Mouse (Mus musculus) left cerebral cortex, adult 2 months (tissue): ENCODE results near the gene Adk. TPM values are rescaled to one million over a fixed set of nuclear protein-coding genes. Genes with fewer than 3 reads are reported as not detected.

ENCODE experiments used
- DNase-seq, 2 experiments: peaks; one replicate each; pipeline ENCODE4 v3.0.0; 2021 to 2022; ENCODE audit warnings: low spot score in 2 of 2, mixed read lengths in 1 of 2; ENCODE audit errors: extremely low spot score in 1 of 2
- H3K27ac ChIP-seq: fragments of 200-600 bp; 2 replicates; pipeline ENCODE4 v1.8.1; 2022
- H3K4me3 ChIP-seq: fragments of 200-600 bp; 2 replicates; pipeline ENCODE4 v1.8.1; 2022
- CTCF ChIP-seq: fragments of 200-600 bp; IDR thresholded peaks from 2 replicates; pipeline ENCODE4 v1.8.1; 2022; ENCODE audit warnings: antibody characterized with exemption, mild to moderate bottlenecking, moderate library complexity
- intact Hi-C: fragments of 180-260 bp; cut with DNase I; formaldehyde crosslinking; loops from one replicate; pipeline ENCODE4 v1.15.1; 2025
- total RNA-seq, 2 experiments: library from RNA; stranded (reverse); gene quantifications; 2 replicates each; pipeline ENCODE4 v1.2.3; 2021

Adk gene
- total RNA-seq, 2 experiments from 2014 or later, result 59.5 to 69.6 TPM

- TF ChIP-seq CTCF, result peak; percentile 20
- DNase-seq, result no peak
- Histone ChIP-seq H3K27ac (no peak overlapping the region), H3K4me3 (no peak overlapping the region)
- intact Hi-C loops, result no loop called here
Observed at GRCm38 (mm10) chr14:21069594-21069993, 17.2 kb downstream of the Adk start.

- no peak for TF ChIP-seq CTCF
- H3K4me3 ChIP-seq, result no peak overlapping the region
- no peak overlapping the region for H3K27ac ChIP-seq
- intact Hi-C loops, result no loop called here
- no peak for DNase-seq
Observed at GRCm38 (mm10) chr14:21073981-21074380, 21.6 kb downstream of the Adk start.

- intact Hi-C loops, result no loop called here
- no peak overlapping the region; the same call in 1 of the 2 replicates for H3K27ac ChIP-seq
- no peak overlapping the region for H3K4me3 ChIP-seq
- no peak for TF ChIP-seq CTCF
- no peak for DNase-seq
Observed at GRCm38 (mm10) chr14:21074398-21075320, 22.3 kb downstream of the Adk start.

- intact Hi-C loops, result loop anchor here (2.0 kb wide), 1 partner anchor 23 kb away; the partner anchor contains the start of genes Adk and Ap3m1
- DNase-seq, result peak; percentile 88
- TF ChIP-seq CTCF, result no peak; the same call in 1 of the 2 replicates
- Histone ChIP-seq H3K4me3 (peak overlapping the region; percentile 80), H3K27ac (peak overlapping the region; percentile 90)
Observed at GRCm38 (mm10) chr14:21075751-21076500, 23.6 kb downstream of the Adk start.

- DNase-seq, result no peak
- H3K4me3 ChIP-seq, result peak overlapping the region; percentile 80
- intact Hi-C loops, result loop anchor here (2.0 kb wide), 1 partner anchor 24 kb away; the partner anchor contains the start of genes Adk and Ap3m1
- H3K27ac ChIP-seq, result peak overlapping the region; percentile 90
- TF ChIP-seq CTCF, result no peak
Observed at GRCm38 (mm10) chr14:21076501-21077194, 24.3 kb downstream of the Adk start.

GRCm38 (mm10) chr14:21077939-21078338 lies 25.6 kb downstream of the Adk start:
- TF ChIP-seq CTCF, result no peak
- Histone ChIP-seq H3K27ac (no peak overlapping the region), H3K4me3 (no peak overlapping the region)
- intact Hi-C loops, result loop anchor here (2.0 kb wide), 1 partner anchor 25 kb away; the partner anchor contains the start of genes Adk and Ap3m1
- DNase-seq, result no peak

GRCm38 (mm10) chr14:21078511-21078910 lies 26.1 kb downstream of the Adk start:
- Histone ChIP-seq H3K4me3 (no peak overlapping the region), H3K27ac (no peak overlapping the region)
- intact Hi-C loops, result no loop called here
- TF ChIP-seq CTCF, result no peak
- no peak for DNase-seq

GRCm38 (mm10) chr14:21082823-21083222 lies 30.4 kb downstream of the Adk start:
- Histone ChIP-seq H3K27ac (no peak overlapping the region), H3K4me3 (no peak overlapping the region)
- intact Hi-C loops, result no loop called here
- TF ChIP-seq CTCF, result no peak
- no peak for DNase-seq

GRCm38 (mm10) chr14:21085666-21086065 lies 33.3 kb downstream of the Adk start:
- no peak overlapping the region for H3K4me3 ChIP-seq
- TF ChIP-seq CTCF, result no peak
- intact Hi-C loops, result no loop called here

GRCm38 (mm10) chr14:21086106-21086505 lies 33.7 kb downstream of the Adk start:
- no peak for DNase-seq
- TF ChIP-seq CTCF, result no peak
- intact Hi-C loops, result no loop called here
- H3K4me3 ChIP-seq, result no peak overlapping the region
- H3K27ac ChIP-seq, result no peak overlapping the region; the same call in 1 of the 2 replicates

More at GRCm38 (mm10) chr14:21085666-21086065, 33.3 kb downstream of the Adk start:
- no peak overlapping the region for H3K27ac ChIP-seq
- no peak for DNase-seq

- no peak for DNase-seq
- intact Hi-C loops, result no loop called here
- TF ChIP-seq CTCF, result no peak
- H3K27ac ChIP-seq, result peak overlapping the region; percentile 51; the same call in 1 of the 2 replicates
- H3K4me3 ChIP-seq, result no peak overlapping the region
Observed at GRCm38 (mm10) chr14:21086827-21087351, 34.5 kb downstream of the Adk start.
